Mouse (Mus musculus) small intestine, adult 2 months (tissue): ENCODE measurements around the gene Tln2.

Source experiments
- CTCF ChIP-seq: fragments of 200-500 bp; IDR thresholded peaks from 2 replicates; pipeline ENCODE4 v1.5.1; 2012; ENCODE audit warnings: low read depth, mild to moderate bottlenecking, control low read depth, inconsistent platforms, low read length, moderate library complexity, mixed read lengths; ENCODE audit not compliant: insufficient replicate concordance, insufficient read length; ENCODE audit errors: extremely low read depth
- POLR2A ChIP-seq: fragments of 200-500 bp; IDR thresholded peaks from 2 replicates; pipeline ENCODE4 v1.6.1; 2012; ENCODE audit warnings: low read depth, mild to moderate bottlenecking, control low read depth, inconsistent platforms, low read length, moderate library complexity

DNA sequence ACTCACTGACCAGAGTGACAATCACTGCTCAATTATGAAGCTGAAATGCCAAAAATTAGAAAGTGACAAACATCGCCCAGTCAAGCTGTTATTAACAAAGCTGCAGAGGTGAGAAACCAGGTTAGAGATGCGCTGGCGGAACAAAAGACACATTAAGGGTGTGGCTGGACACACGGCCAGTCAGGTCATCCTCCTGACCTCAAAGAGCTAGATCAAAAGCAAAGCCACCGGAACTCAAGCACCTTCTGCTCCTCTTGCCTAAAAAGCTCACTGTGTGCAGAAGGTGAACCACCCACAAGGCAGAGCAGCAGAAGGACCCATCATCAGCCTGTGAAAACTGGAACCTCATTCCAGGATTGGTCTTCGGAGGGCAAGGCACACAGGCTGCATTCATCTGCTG is 47.8 kb upstream of the Tln2 start:
- TF ChIP-seq POLR2A, result no peak
- no peak for TF ChIP-seq CTCF
